Mouse (Mus musculus) liver, adult 2 months (tissue): ENCODE results near the gene Atp5g1. TPM values are rescaled to one million over a fixed set of nuclear protein-coding genes. Genes with fewer than 3 reads are reported as not detected.
A peak's percentile ranks its signal among the peaks of the same experiment; 100 is the strongest.

Experiments
- DNase-seq: peaks from one replicate; pipeline ENCODE4 v3.0.0-alpha.2; 2011; ENCODE audit warnings: low read depth, low spot score; ENCODE audit errors: extremely low read depth
- H3K27ac ChIP-seq: fragments of 200-500 bp; replicated peaks from 2 replicates; pipeline ENCODE4 v1.5.1; 2012; ENCODE audit warnings: low read depth, mild to moderate bottlenecking, control low read depth, inconsistent platforms, low read length; ENCODE audit not compliant: insufficient read depth
- H3K27me3 ChIP-seq: fragments of 200-500 bp; 2 replicates; pipeline ENCODE4 v1.6.1; 2012; ENCODE audit warnings: mild to moderate bottlenecking, moderate library complexity, low read length, inconsistent platforms; ENCODE audit not compliant: control insufficient read depth, insufficient read depth
- H3K36me3 ChIP-seq: fragments of 200-500 bp; 2 replicates; pipeline ENCODE4 v1.6.1; 2012; ENCODE audit warnings: low read length, inconsistent platforms; ENCODE audit not compliant: control insufficient read depth, insufficient read depth
- H3K4me1 ChIP-seq: fragments of 200-500 bp; 2 replicates; pipeline ENCODE4 v1.6.1; 2011; ENCODE audit warnings: low read length; ENCODE audit not compliant: control insufficient read depth, insufficient read depth
- H3K4me3 ChIP-seq: fragments of 200-500 bp; 2 replicates; pipeline ENCODE4 v1.5.1; 2011; ENCODE audit warnings: low read depth, mild to moderate bottlenecking, control low read depth, low read length, moderate library complexity; ENCODE audit not compliant: insufficient read depth
- H3K79me2 ChIP-seq: fragments of 200-500 bp; 2 replicates; pipeline ENCODE4 v1.6.1; 2012; ENCODE audit warnings: inconsistent platforms, mild to moderate bottlenecking, low read length, moderate library complexity; ENCODE audit not compliant: control insufficient read depth, insufficient read depth
- H3K9ac ChIP-seq: fragments of 200-500 bp; 2 replicates; pipeline ENCODE4 v1.6.1; 2012; ENCODE audit warnings: low read depth, mild to moderate bottlenecking, control low read depth, inconsistent platforms, low read length
- CTCF ChIP-seq: fragments of 200-500 bp; IDR thresholded peaks from 2 replicates; pipeline ENCODE4 v1.5.1; 2011; ENCODE audit warnings: low read depth, low read length, control low read depth
- POLR2A ChIP-seq: fragments of 200-500 bp; IDR thresholded peaks from 2 replicates; pipeline ENCODE4 v1.6.1; 2011; ENCODE audit warnings: low read length, control low read depth; ENCODE audit not compliant: insufficient read depth; ENCODE audit errors: extremely low read depth
- WGBS: fragments of 180-500 bp; shearing (Covaris S2); methylation state at CpG from one replicate; pipeline ENCODE4 v1.1.7; 2018; 5-methylcytosine and 5-hydroxymethylcytosine counted together
- polyA plus RNA-seq: library from polyadenylated mRNA; depleted of rRNA; stranded (reverse); fragments of >200 nt; gene quantifications from 2 replicates; pipeline ENCODE4 v1.2.3, GENCODE M21; 2012
- total RNA-seq: library from RNA; depleted of rRNA; stranded (reverse); fragments of >200 nt; gene quantifications from 2 replicates; pipeline ENCODE4 v1.2.3, GENCODE M21; 2014

The Atp5g1 gene
- total and polyA plus RNA-seq, 2 experiments, result 479 to 1,301 TPM

DNA sequence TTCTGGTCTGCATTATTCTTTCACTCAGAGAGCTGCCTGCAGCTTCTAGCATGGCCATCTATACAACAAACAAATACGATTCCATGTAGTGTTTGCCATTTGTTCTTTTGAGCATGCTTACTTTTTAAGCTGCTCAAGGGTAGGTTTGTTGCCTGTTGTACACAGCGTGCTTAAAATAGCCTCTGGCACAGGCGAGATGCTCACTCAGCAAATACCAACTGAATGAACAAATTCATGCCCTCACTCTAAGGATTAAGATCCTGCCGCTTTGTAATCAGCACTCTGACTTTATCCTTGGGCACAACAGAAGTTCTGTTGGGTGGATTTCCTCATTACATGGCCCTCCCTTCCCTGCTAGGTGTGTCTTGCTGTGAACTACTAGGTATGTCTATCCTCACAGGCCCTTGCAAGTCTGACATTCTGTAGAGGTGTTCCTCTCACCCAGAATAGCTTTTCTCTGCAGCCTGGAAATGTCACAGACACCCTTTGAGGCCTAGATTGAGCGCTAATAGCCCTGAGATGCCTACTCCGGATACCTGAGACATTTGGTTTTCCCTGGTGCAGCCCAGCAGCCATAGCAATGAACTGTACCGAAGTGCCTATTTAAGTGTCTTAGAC, 17.3 kb upstream of the Atp5g1 start:
- H3K79me2 ChIP-seq, result no peaks in the 10 kb centered on the region
- no peak overlapping the region for H3K4me3 ChIP-seq
- DNase-seq, result no peak
- H3K9ac ChIP-seq, result no peak overlapping the region
- no peak overlapping the region for H3K27ac ChIP-seq
- H3K27me3 ChIP-seq, result no peaks in the 10 kb centered on the region
- no peak for TF ChIP-seq POLR2A
- no peak for TF ChIP-seq CTCF
- no peaks in the 10 kb centered on the region for H3K4me1 ChIP-seq
- 48% methylated on average over 7 of the region's 7 CpGs for WGBS
- no peaks in the 10 kb centered on the region for H3K36me3 ChIP-seq

DNA sequence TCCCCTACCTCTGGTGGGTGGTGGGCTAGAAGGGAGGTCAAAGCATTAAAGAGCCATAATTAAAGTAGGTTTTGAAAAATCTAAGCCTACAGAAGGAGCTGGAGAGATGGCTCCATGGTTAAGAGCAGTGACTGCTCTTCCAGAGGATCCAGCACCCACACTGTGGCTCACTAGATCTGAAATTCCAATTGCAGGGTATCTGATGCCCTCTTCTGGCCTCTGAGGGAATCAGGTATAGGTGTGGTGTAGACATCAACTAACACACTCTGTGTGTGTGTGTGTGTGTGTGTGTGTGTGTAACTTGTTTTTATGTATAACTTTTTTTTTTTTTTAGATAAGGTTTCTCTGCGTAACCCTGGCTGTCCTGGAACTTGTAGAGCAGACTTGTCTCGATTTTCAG, 15.6 kb upstream of the Atp5g1 start:
- DNase-seq, result peak; percentile 25
- no peaks in the 10 kb centered on the region for H3K79me2 ChIP-seq
- no peak overlapping the region for H3K9ac ChIP-seq
- WGBS, result 69% methylated on average over 2 of the region's 2 CpGs
- H3K27me3 ChIP-seq, result 0 out of 2 replicates have a peak, but pooled peaks cover 2% of the 10 kb centered on the region
- H3K36me3 ChIP-seq, result no peaks in the 10 kb centered on the region
- TF ChIP-seq POLR2A (no peak), CTCF (0 out of 2 replicates have a peak, but pooled peaks have one; percentile 13)
- H3K27ac ChIP-seq, result no peak overlapping the region
- H3K4me1 ChIP-seq, result no peaks in the 10 kb centered on the region
- no peak overlapping the region for H3K4me3 ChIP-seq

DNA sequence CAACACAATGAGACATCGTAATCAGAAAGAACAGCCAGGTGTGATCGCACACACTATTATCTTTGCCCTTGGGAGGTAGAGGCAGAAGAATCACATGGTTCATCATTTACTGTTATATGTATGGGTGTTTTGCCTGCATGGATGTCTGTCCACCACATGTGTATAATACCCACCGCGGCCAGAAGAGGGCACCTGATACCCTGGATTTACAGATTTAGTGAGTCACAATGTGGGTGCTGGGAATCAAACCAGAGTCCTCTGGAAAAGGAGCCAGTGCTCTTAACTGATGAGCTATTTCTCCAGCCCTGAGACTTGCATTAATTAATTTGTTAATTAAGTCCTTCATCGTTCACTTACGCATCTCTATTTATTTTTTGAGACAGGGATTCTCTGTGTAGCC, 12.5 kb upstream of the Atp5g1 start:
- 0 out of 2 replicates have a peak, but pooled peaks cover 2% of the 10 kb centered on the region for H3K27me3 ChIP-seq
- H3K36me3 ChIP-seq, result no peaks in the 10 kb centered on the region
- H3K4me1 ChIP-seq, result no peaks in the 10 kb centered on the region
- H3K79me2 ChIP-seq, result no peaks in the 10 kb centered on the region
- no peak overlapping the region for H3K9ac ChIP-seq
- H3K4me3 ChIP-seq, result no peak overlapping the region
- no peak for TF ChIP-seq POLR2A
- TF ChIP-seq CTCF, result no peak
- DNase-seq, result no peak
- 91% methylated on average over 6 of the region's 6 CpGs for WGBS
- H3K27ac ChIP-seq, result no peak overlapping the region

DNA sequence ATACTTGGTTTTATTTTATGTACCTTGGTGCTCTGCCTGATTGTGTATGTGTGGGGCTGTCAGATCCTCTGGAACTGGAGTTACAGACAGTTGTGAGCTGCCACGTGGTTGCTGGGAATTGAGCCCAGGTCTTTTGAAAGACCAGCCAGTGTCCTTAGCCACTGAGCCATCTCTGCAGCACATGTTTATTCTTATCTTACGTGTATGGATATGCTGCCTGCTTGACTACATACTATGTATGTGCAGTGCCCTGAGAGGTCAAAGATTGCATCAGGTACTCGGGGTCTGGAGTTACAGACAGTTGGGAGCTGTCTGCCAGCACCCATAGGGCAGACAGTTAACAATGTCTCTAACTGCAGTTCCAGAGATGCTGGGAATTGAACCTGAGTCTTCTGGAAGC, 7.2 kb upstream of the Atp5g1 start:
- no peak overlapping the region for H3K4me3 ChIP-seq
- H3K9ac ChIP-seq, result no peak overlapping the region
- no peak for DNase-seq
- WGBS, result 27% methylated on average over 3 of the region's 3 CpGs
- H3K27me3 ChIP-seq, result 0 out of 2 replicates have a peak, but pooled peaks cover 2% of the 10 kb centered on the region
- no peak overlapping the region for H3K27ac ChIP-seq
- no peaks in the 10 kb centered on the region for H3K79me2 ChIP-seq
- no peak for TF ChIP-seq CTCF
- no peak for TF ChIP-seq POLR2A
- no peaks in the 10 kb centered on the region for H3K36me3 ChIP-seq
- no peaks in the 10 kb centered on the region for H3K4me1 ChIP-seq

DNA sequence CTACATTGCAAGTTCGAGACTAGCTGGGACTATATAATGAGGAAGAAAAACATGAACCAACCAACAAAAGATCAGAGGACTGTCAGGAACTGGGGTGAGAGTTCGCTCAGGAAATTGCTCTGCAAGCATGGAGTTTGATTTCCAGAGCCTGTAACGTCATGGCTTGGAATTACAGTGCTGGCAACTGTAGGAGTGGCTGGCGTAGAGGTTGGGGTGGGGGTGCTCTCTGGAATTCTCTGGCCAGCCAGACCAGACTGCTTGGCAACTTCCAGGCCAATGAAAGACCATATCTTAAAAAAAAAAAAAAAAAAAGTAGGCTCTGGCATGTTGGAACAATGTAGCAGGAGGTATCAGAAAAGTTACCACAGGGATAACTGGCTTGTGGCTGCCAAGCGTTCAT, 5.3 kb upstream of the Atp5g1 start:
- H3K27ac ChIP-seq, result no peak overlapping the region

DNA sequence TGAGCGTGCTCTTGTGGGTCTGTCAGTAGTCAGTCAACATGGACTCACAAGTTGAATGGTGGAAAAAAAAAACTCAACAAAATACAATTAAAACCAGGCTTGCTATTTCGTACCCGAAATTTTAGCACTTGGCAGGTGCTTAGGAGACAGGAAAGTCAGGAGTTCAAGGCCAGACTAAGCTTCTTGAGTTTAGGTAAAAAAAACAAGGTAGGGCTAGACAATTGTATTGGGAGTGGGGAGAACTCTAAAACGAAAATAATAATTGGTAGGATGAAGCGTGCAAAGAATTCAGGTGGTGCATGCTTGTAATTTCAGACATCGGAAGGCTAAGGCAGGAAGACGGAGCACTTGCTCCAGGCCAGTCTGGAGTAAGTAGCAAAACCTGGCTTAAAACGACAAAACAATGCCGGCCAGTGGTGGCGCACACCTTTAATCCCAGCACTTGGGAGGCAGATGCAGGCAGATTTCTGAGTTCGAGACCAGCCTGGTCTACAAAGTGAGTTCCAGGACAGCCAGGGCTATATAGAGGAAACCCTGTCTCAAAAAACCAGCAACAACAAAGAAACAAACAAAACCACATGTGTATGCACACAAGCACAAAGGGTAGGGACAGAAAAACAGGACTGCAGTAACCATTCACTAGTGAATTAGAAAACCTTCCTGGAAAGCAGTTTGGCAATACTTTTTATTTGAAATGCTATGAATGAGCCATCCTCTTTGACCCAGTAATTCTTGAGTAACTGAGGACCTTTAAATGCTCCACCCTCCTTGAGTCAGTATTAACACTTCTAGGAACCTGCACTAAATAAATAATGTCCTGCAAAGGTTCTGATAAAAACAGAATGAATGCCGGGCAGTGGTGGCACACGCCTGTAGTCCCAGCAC, 993 bp upstream of the Atp5g1 start:
- DNase-seq, result peak; percentile 72
- no peak for TF ChIP-seq CTCF
- TF ChIP-seq POLR2A, result no peak
- Histone ChIP-seq H3K79me2 (peaks cover 6% of the 10 kb centered on the region; the same call in 1 of the 2 replicates), H3K9ac (no peak overlapping the region), H3K27ac (0 out of 2 replicates have a peak overlapping the region, but pooled peaks have one; percentile 7), H3K27me3 (no peaks in the 10 kb centered on the region), H3K36me3 (peaks cover 6% of the 10 kb centered on the region), H3K4me3 (peak overlapping the region; percentile 39), H3K4me1 (peaks cover 9% of the 10 kb centered on the region)
- 60% methylated on average over 13 of the region's 13 CpGs for WGBS

More for the DNA sequence above, 5.3 kb upstream of the Atp5g1 start:
- TF ChIP-seq CTCF, result no peak
- no peak for TF ChIP-seq POLR2A
- no peaks in the 10 kb centered on the region for H3K79me2 ChIP-seq
- DNase-seq, result no peak
- 84% methylated on average over 5 of the region's 5 CpGs for whole genome bisulfite sequencing
- no peaks in the 10 kb centered on the region for H3K36me3 ChIP-seq
- H3K9ac ChIP-seq, result no peak overlapping the region
- no peak overlapping the region for H3K4me3 ChIP-seq
- no peaks in the 10 kb centered on the region for H3K27me3 ChIP-seq
- peaks cover 1% of the 10 kb centered on the region; the same call in 1 of the 2 replicates for H3K4me1 ChIP-seq
